Mouse (Mus musculus): Measurements from ENCODE around the gene Iqgap3.

Iqgap3 gene

GRCm38 (mm10) chr3:88081345-88082223 lies at the start of gene Iqgap3:
TSS of gene Iqgap3 (plus strand) at chr3:88081971.
- peak; percentile 81 for DNase-seq (ENCODE audit: low read depth, low spot score)

GRCm38 (mm10) chr3:88033506-88033905 lies 48.3 kb upstream of the Iqgap3 start:
- no peak for DNase-seq (ENCODE audit: low read depth, low spot score)

- no peak for DNase-seq (ENCODE audit: low read depth, low spot score)
Observed at GRCm38 (mm10) chr3:88035561-88036293, 46.0 kb upstream of the Iqgap3 start.

GRCm38 (mm10) chr3:88042661-88043421 lies 38.9 kb upstream of the Iqgap3 start, which contains the start of gene Gpatch4:
TSS of gene Gpatch4 (plus strand) at chr3:88043108.
- DNase-seq (ENCODE audit: low read depth, low spot score) = peak; percentile 95

- no peak for DNase-seq (ENCODE audit: low read depth, low spot score)
Observed at GRCm38 (mm10) chr3:88049532-88049931, 32.2 kb upstream of the Iqgap3 start.

- no peak for DNase-seq (ENCODE audit: low read depth, low spot score)
Observed at GRCm38 (mm10) chr3:88057030-88057429, 24.7 kb upstream of the Iqgap3 start.

GRCm38 (mm10) chr3:88057902-88058696 lies 23.7 kb upstream of the Iqgap3 start, which contains the start of gene Naxe:
TSS of gene Naxe (minus strand) at chr3:88058495.
- peak; percentile 91 for DNase-seq (ENCODE audit: low read depth, low spot score)

- no peak for DNase-seq (ENCODE audit: low read depth, low spot score)
Observed at GRCm38 (mm10) chr3:88068386-88068785, 13.4 kb upstream of the Iqgap3 start.

GRCm38 (mm10) chr3:88071783-88072182 lies 10.0 kb upstream of the Iqgap3 start:
- DNase-seq (ENCODE audit: low read depth, low spot score) = peak; percentile 73

- DNase-seq (ENCODE audit: low read depth, low spot score) = no peak
Observed at GRCm38 (mm10) chr3:88073631-88074030, 8.1 kb upstream of the Iqgap3 start.

- DNase-seq (ENCODE audit: low read depth, low spot score) = no peak
Observed at GRCm38 (mm10) chr3:88074351-88074750, 7.4 kb upstream of the Iqgap3 start.

GRCm38 (mm10) chr3:88074766-88075165 lies 7.0 kb upstream of the Iqgap3 start:
- DNase-seq (ENCODE audit: low read depth, low spot score) = no peak

GRCm38 (mm10) chr3:88077441-88077840 lies 4.3 kb upstream of the Iqgap3 start:
- DNase-seq (ENCODE audit: low read depth, low spot score) = no peak

GRCm38 (mm10) chr3:88078204-88078603 lies 3.6 kb upstream of the Iqgap3 start, which contains the start of gene Ttc24:
TSS of gene Ttc24 (minus strand) at chr3:88078304.
- DNase-seq (ENCODE audit: low read depth, low spot score) = no peak

- no peak for DNase-seq (ENCODE audit: low read depth, low spot score)
Observed at GRCm38 (mm10) chr3:88082224-88082618, 450 bp downstream of the Iqgap3 start.

GRCm38 (mm10) chr3:88082663-88083062 lies 892 bp downstream of the Iqgap3 start:
- peak; percentile 52 for DNase-seq (ENCODE audit: low read depth, low spot score)

GRCm38 (mm10) chr3:88084001-88084400 lies 2.2 kb downstream of the Iqgap3 start:
- DNase-seq (ENCODE audit: low read depth, low spot score) = no peak

- DNase-seq (ENCODE audit: low read depth, low spot score) = no peak
Observed at GRCm38 (mm10) chr3:88085459-88085858, 3.7 kb downstream of the Iqgap3 start.

- DNase-seq (ENCODE audit: low read depth, low spot score) = peak; percentile 56
Observed at GRCm38 (mm10) chr3:88087688-88088087, 5.9 kb downstream of the Iqgap3 start.

GRCm38 (mm10) chr3:88090106-88090505 lies 8.3 kb downstream of the Iqgap3 start:
- no peak for DNase-seq (ENCODE audit: low read depth, low spot score)

GRCm38 (mm10) chr3:88090616-88091015 lies 8.8 kb downstream of the Iqgap3 start:
- no peak for DNase-seq (ENCODE audit: low read depth, low spot score)
